Comparison of ENCODE assay signal across 8 mouse cellular contexts in genomic region chr3:85573216-85573863, GRCm38 (mm10). TPM values are rescaled to one million over a fixed set of nuclear protein-coding genes. Genes with fewer than 3 reads are reported as not detected.
DNase-seq lines count a peak whose midpoint lies in the region; ATAC-seq and TF ChIP-seq lines count a peak whose summit lies in the region.

No protein-coding gene starts in this region.

- H3K4me3 ChIP-seq in heart, adult 2 months: peak overlapping the region; percentile 45
- peak overlapping the region; percentile 38 for H3K4me3 ChIP-seq in forebrain, embryonic 16.5 days (replicated peaks; ENCODE audit: low read length)
- H3K4me3 ChIP-seq in liver, embryonic 16.5 days (ENCODE audit: low read depth, low read length): peak overlapping the region; percentile 81

- no peak for TF ChIP-seq EP300 in heart, adult 2 months (IDR thresholded peaks at IDR 0.05; ENCODE audit: insufficient read depth, low read depth, low read length)

- no peak for TF ChIP-seq CTCF in heart, adult 2 months (IDR thresholded peaks at IDR 0.05)

- H3K27ac ChIP-seq in heart, adult 2 months: peak overlapping the region; percentile 68
- no peak overlapping the region for H3K27ac ChIP-seq in forebrain, embryonic 16.5 days (ENCODE audit: low read length)
- peak overlapping the region; percentile 45; the same call in 1 of the 2 replicates for H3K27ac ChIP-seq in liver, embryonic 16.5 days (ENCODE audit: low read length)

- TF ChIP-seq POLR2A in heart, adult 2 months (IDR thresholded peaks at IDR 0.05; ENCODE audit: insufficient read depth, low read depth, low read length): no peak

- H3K9me3 ChIP-seq in forebrain, embryonic 16.5 days (ENCODE audit: control insufficient read depth, low read length): no peaks in the 10 kb centered on the region
- H3K9me3 ChIP-seq in liver, embryonic 16.5 days (replicated peaks; ENCODE audit: control insufficient read depth, low read length): no peaks in the 10 kb centered on the region

- intact Hi-C loops in heart, adult 2 months (cut with DNase I): loop anchor here (2.0 to 10.0 kb wide), 3 partner anchors 349 to 989 kb away; partner anchors contain the start of genes Arfip1 and Rps3a1
- intact Hi-C loops in heart, postnatal 14 days (cut with DNase I): loop anchor here (5.0 kb wide), 2 partner anchors 349 to 651 kb away; no protein-coding TSS in a partner anchor

- no peak for DNase-seq in heart, adult 2 months
- no peak for DNase-seq in heart, postnatal 14 days
- DNase-seq in B cell, adult 2 months: no peak
- DNase-seq in spleen, postnatal 36 days (ENCODE audit: low spot score in 2 of 2): no peak
- DNase-seq in right cerebral cortex, adult 18-20 months: no peak

- H3K36me3 ChIP-seq in heart, adult 2 months (ENCODE audit: control insufficient read depth, insufficient read depth, low read length): peaks cover 2% of the 10 kb centered on the region
- no peaks in the 10 kb centered on the region for H3K36me3 ChIP-seq in forebrain, embryonic 16.5 days (ENCODE audit: control insufficient read depth, insufficient read depth)
- H3K36me3 ChIP-seq in liver, embryonic 16.5 days (ENCODE audit: control insufficient read depth, insufficient read depth): no peaks in the 10 kb centered on the region

- 25% methylated on average over 6 of the region's 6 CpGs for WGBS in heart, adult 2 months
- 23% methylated on average over 6 of the region's 6 CpGs for WGBS in forebrain, embryonic 16.5 days
- 17% methylated on average over 6 of the region's 6 CpGs for WGBS in liver, embryonic 16.5 days (ENCODE audit: insufficient replicate concordance)

- peaks cover 1% of the 10 kb centered on the region for H3K4me1 ChIP-seq in heart, adult 2 months (ENCODE audit: control insufficient read depth, insufficient read depth, low read length)
- H3K4me1 ChIP-seq in forebrain, embryonic 16.5 days (replicated peaks; ENCODE audit: control insufficient read depth, insufficient read depth, low read length): 0 out of 2 replicates have a peak, but pooled peaks cover 2% of the 10 kb centered on the region
- H3K4me1 ChIP-seq in liver, embryonic 16.5 days (ENCODE audit: control insufficient read depth, low read depth, low read length): peaks cover 3% of the 10 kb centered on the region

- peak overlapping the region; percentile 57 for H3K4me2 ChIP-seq in forebrain, embryonic 16.5 days (ENCODE audit: low read length)
- H3K4me2 ChIP-seq in liver, embryonic 16.5 days (ENCODE audit: low read depth, low read length): peak overlapping the region; percentile 88

- no peaks in the 10 kb centered on the region for H3K79me2 ChIP-seq in heart, adult 2 months (replicated peaks; ENCODE audit: control insufficient read depth, insufficient read depth, low read length)

- H3K27me3 ChIP-seq in heart, adult 2 months (ENCODE audit: control insufficient read depth, insufficient read depth, low read length): no peaks in the 10 kb centered on the region
- H3K27me3 ChIP-seq in forebrain, embryonic 16.5 days (replicated peaks; ENCODE audit: control insufficient read depth, insufficient read depth, low read length): no peaks in the 10 kb centered on the region
- no peaks in the 10 kb centered on the region for H3K27me3 ChIP-seq in liver, embryonic 16.5 days (ENCODE audit: control insufficient read depth, insufficient read depth, low read depth, low read length)

- peak; percentile 3 for ATAC-seq in CD4-positive, CD25-positive, alpha-beta regulatory T cell, adult 4 months
- ATAC-seq in forebrain, embryonic 16.5 days: no peak
- ATAC-seq in liver, embryonic 16.5 days (ENCODE audit: low read depth): no peak

- H3K9ac ChIP-seq in heart, adult 2 months (ENCODE audit: low read depth, low read length): peak overlapping the region; percentile 56
- H3K9ac ChIP-seq in forebrain, embryonic 16.5 days (replicated peaks; ENCODE audit: low read depth, low read length): peak overlapping the region; percentile 44; the same call in 1 of the 2 replicates
- H3K9ac ChIP-seq in liver, embryonic 16.5 days (ENCODE audit: low read depth, low read length): peak overlapping the region; percentile 53; the same call in 1 of the 2 replicates

RNA-seq across cellular contexts. Expression of gene Gatb, which starts 0.6 kb away (rescaled TPM):
- total RNA-seq in heart, adult 2 months (2021): 10 to 100 TPM; 45.6 to 49.7 TPM
- polyA plus RNA-seq in heart, adult 2 months (2012; rRNA removed): 22.0 and 40.1 TPM in 2 replicates
- 10 to 100 TPM; 28.1 to 30.8 TPM for total RNA-seq in heart, postnatal 14 days (2021)
- polyA plus RNA-seq in CD4-positive, CD25-positive, alpha-beta regulatory T cell, adult 4 months (2017; shearing (Covaris generic)): 10 to 100 TPM; 17.0 to 25.8 TPM
- polyA plus RNA-seq in forebrain, embryonic 16.5 days (2015; fragmentation: Nextera tagmentation; extraction: Ambion mirVana): 23.1 and 24.0 TPM in 2 replicates
- polyA plus RNA-seq in liver, embryonic 16.5 days (2015; fragmentation: Nextera tagmentation; extraction: Ambion mirVana): 16.4 and 16.9 TPM in 2 replicates
